Mouse (Mus musculus) C2C12 (cell line): ENCODE data around the gene Lyz1. TPM values are rescaled to one million over a fixed set of nuclear protein-coding genes. Genes with fewer than 3 reads are reported as not detected.
"Not testable (repeated sequence)": the region's sequence is repeated elsewhere in the genome, so short reads cannot be mapped to it uniquely, and the experiment has no call there.

Experiments
- H3K27me3 ChIP-seq: one replicate; pipeline ENCODE4 v1.6.1; 2011; ENCODE audit not compliant: control insufficient read depth, insufficient read depth, insufficient read length
- H3K36me3 ChIP-seq: one replicate; pipeline ENCODE4 v1.6.1; 2011; ENCODE audit not compliant: control insufficient read depth, insufficient read depth
- H3K4me3 ChIP-seq: one replicate; pipeline ENCODE4 v1.5.1; 2011; ENCODE audit warnings: mild to moderate bottlenecking, control low read depth; ENCODE audit not compliant: poor library complexity, insufficient read depth, severe bottlenecking
- H3K79me2 ChIP-seq: one replicate; pipeline ENCODE4 v1.6.1; 2011; ENCODE audit not compliant: control insufficient read depth, insufficient read depth
- H3K79me3 ChIP-seq: one replicate; pipeline ENCODE4 v1.6.1; 2011; ENCODE audit warnings: low read depth, control low read depth
- H3ac ChIP-seq: one replicate; pipeline ENCODE3; 2011; ENCODE audit warnings: low read depth; ENCODE audit not compliant: control insufficient read depth, insufficient read length
- CEBPB ChIP-seq: IDR thresholded peaks from one replicate; pipeline ENCODE4 v1.6.1; 2011; ENCODE audit warnings: low read depth, mild to moderate bottlenecking, control low read depth, moderate library complexity
- CTCF ChIP-seq: IDR thresholded peaks from one replicate; pipeline ENCODE4 v1.5.1; 2011; ENCODE audit not compliant: control insufficient read depth, insufficient read depth, insufficient read length
- FOSL1 ChIP-seq: IDR thresholded peaks from one replicate; pipeline ENCODE4 v1.8.0; 2011; ENCODE audit warnings: mild to moderate bottlenecking, low read length; ENCODE audit not compliant: poor library complexity, insufficient read depth, severe bottlenecking
- MAX ChIP-seq: IDR thresholded peaks from one replicate; pipeline ENCODE4 v1.6.1; 2011; ENCODE audit warnings: mild to moderate bottlenecking, control low read depth
- MYOD1 ChIP-seq: IDR thresholded peaks from one replicate; pipeline ENCODE4 v1.6.1; 2011; ENCODE audit warnings: low read depth; ENCODE audit not compliant: control insufficient read depth, insufficient read length
- MYOG ChIP-seq: IDR thresholded peaks from one replicate; pipeline ENCODE4 v1.6.1; 2011; ENCODE audit not compliant: control insufficient read depth, insufficient read length; ENCODE audit errors: extremely low read depth
- USF1 ChIP-seq: IDR thresholded peaks from one replicate; pipeline ENCODE4 v1.6.1; 2011; ENCODE audit warnings: low read depth, mild to moderate bottlenecking, control low read depth, moderate library complexity
- polyA plus RNA-seq: library from polyadenylated mRNA; unstranded; fragments of >200 nt; fragmentation: generic; extraction: Trizol; gene quantifications from one replicate; pipeline ENCODE4 v1.2.1, GENCODE M21; 2012; ENCODE audit warnings: missing spikeins

Lyz1 gene
- polyA plus RNA-seq, 1 experiment = not detected

- Histone ChIP-seq H3K36me3 (no peaks in the 10 kb centered on the region), H3K27me3 (peaks cover 49% of the 10 kb centered on the region), H3K79me2 (no peaks in the 10 kb centered on the region), H3K4me3 (no peak overlapping the region), H3ac (no peak overlapping the region), H3K79me3 (no peaks in the 10 kb centered on the region)
- TF ChIP-seq MAX (no peak), CEBPB (no peak), FOSL1 (no peak), MYOG (no peak), CTCF (no peak), USF1 (no peak), MYOD1 (no peak)
Measured at GRCm38 (mm10) chr10:117290046-117290870, 2.4 kb downstream of the Lyz1 start.

DNA sequence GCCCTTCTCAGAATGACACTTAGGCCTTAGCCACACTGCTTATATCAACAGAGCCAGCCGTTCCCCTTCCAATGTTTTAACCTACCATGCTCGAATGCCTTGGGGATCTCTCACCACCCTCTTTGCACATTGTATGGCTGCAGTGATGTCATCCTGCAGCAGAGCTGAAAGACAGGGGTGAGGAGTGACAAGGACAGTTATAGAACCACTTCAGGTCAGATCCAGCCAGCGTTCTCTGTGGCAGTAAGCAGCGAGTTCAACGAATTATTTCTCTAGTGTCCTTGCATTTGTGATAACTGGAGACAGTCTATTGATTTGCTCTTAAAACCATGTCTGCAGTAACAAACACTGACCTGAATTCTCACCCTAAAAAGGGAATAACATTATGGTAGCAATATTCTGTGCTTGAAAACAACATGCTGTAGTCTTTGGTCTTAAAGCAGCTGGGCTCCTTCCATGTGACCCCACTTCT lies 3.6 kb downstream of the Lyz1 start:
- H3K79me3 ChIP-seq, H3K4me3 ChIP-seq, H3K79me2 ChIP-seq, H3K36me3 ChIP-seq, H3ac ChIP-seq: not testable (repeated sequence)
- peaks cover 54% of the 10 kb centered on the region for H3K27me3 ChIP-seq

- TF ChIP-seq MYOD1 (no peak), CTCF (no peak), MYOG (no peak), USF1 (no peak)
- no peak overlapping the region for H3ac ChIP-seq
- H3K36me3 ChIP-seq = no peaks in the 10 kb centered on the region
- H3K4me3 ChIP-seq = no peak overlapping the region
- no peaks in the 10 kb centered on the region for H3K79me3 ChIP-seq
- peaks cover 50% of the 10 kb centered on the region for H3K27me3 ChIP-seq
- H3K79me2 ChIP-seq = no peaks in the 10 kb centered on the region
Measured at GRCm38 (mm10) chr10:117288197-117289033, 4.3 kb downstream of the Lyz1 start.

DNA sequence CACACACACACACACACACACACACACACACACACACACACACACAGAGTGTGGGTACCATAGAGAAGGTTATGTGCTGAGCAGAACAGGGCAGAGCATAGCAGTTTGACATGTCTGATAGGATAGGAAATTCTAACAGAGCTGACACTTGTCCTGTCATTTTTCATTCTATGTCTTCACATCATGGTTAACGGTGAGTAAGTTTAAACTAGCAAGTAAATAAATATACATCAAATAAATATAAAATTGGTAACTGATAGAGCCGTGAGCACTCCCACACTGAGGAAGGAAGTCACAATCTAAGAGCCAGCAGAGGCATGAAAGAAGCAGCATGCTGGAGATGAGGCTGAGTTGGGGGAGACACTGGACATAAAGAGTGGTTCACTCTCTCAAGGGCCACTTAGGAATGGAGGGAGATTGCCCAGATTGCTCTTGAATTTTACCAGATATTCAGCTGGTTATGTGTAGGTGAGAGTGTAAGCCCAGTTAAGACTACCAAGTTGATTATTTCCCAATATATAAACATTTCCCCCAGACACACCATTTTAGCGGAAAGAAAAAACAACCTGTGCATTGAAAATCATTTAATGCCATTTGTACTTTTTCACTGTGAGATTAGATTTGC lies 5.3 kb downstream of the Lyz1 start:
- Histone ChIP-seq H3ac (no peak overlapping the region), H3K79me2 (no peaks in the 10 kb centered on the region), H3K4me3 (no peak overlapping the region), H3K79me3 (no peaks in the 10 kb centered on the region), H3K36me3 (no peaks in the 10 kb centered on the region), H3K27me3 (peaks cover 46% of the 10 kb centered on the region)
- TF ChIP-seq FOSL1 (no peak), USF1 (no peak), CTCF (no peak), MAX (no peak), MYOD1 (no peak), CEBPB (no peak), MYOG (no peak)

- Histone ChIP-seq H3K4me3 (no peak overlapping the region), H3K27me3 (peaks cover 44% of the 10 kb centered on the region), H3K36me3 (no peaks in the 10 kb centered on the region), H3K79me2 (no peaks in the 10 kb centered on the region), H3K79me3 (no peaks in the 10 kb centered on the region), H3ac (no peak overlapping the region)
- TF ChIP-seq MAX (no peak), CEBPB (no peak), MYOG (no peak), CTCF (no peak), FOSL1 (no peak), MYOD1 (no peak), USF1 (no peak)
Measured at GRCm38 (mm10) chr10:117286366-117286970, 6.2 kb downstream of the Lyz1 start.

- H3K4me3 ChIP-seq, H3K36me3 ChIP-seq, H3ac ChIP-seq, H3K79me2 ChIP-seq, H3K79me3 ChIP-seq: not testable (repeated sequence)
- peaks cover 48% of the 10 kb centered on the region for H3K27me3 ChIP-seq
Measured at GRCm38 (mm10) chr10:117285584-117285983, 7.1 kb downstream of the Lyz1 start.
